ENCODE assay signal across 8 mouse cellular contexts in genomic region chr2:32881054-32881453, GRCm38 (mm10). TPM values are rescaled to one million over a fixed set of nuclear protein-coding genes. Genes with fewer than 3 reads are reported as not detected.
DNase-seq lines count a peak whose midpoint lies in the region; ATAC-seq and TF ChIP-seq lines count a peak whose summit lies in the region.
"Had no signal": no experiment of that assay in that cellular context is flagged by ENCODE, and none has a peak within 500 bp of the region (broad histone marks: within the 10 kb centered on the region; RNA-seq: fewer than 3 reads in every experiment).

No protein-coding gene starts in this region.

- peaks cover 20% of the 10 kb centered on the region for H3K4me1 ChIP-seq in spleen, adult 2 months (ENCODE audit: control insufficient read depth, insufficient read depth, insufficient read length)
- peaks cover 87% of the 10 kb centered on the region for H3K4me1 ChIP-seq in heart, embryonic 12.5 days (replicated peaks)
- peaks cover 80% of the 10 kb centered on the region for H3K4me1 ChIP-seq in limb, embryonic 15.5 days

- no peak for TF ChIP-seq POLR2A in spleen, adult 2 months (IDR thresholded peaks at IDR 0.05; ENCODE audit: low read depth, low read length)

- TF ChIP-seq CTCF in spleen, adult 2 months (IDR thresholded peaks at IDR 0.05; ENCODE audit: extremely low read depth, insufficient read depth, insufficient read length, insufficient replicate concordance) = no peak

- H3K4me3 ChIP-seq in spleen, adult 2 months (ENCODE audit: extremely low read depth, insufficient read depth, insufficient read length) = no peak overlapping the region
- H3K4me3 ChIP-seq in heart, embryonic 12.5 days = no peak overlapping the region
- H3K4me3 ChIP-seq in limb, embryonic 15.5 days = no peak overlapping the region

- peaks cover 4% of the 10 kb centered on the region; the same call in 1 of the 2 replicates for H3K27me3 ChIP-seq in spleen, adult 2 months (ENCODE audit: control insufficient read depth, insufficient read depth, low read length)
- H3K27me3 ChIP-seq in heart, embryonic 12.5 days (replicated peaks) = no peaks in the 10 kb centered on the region
- no peaks in the 10 kb centered on the region for H3K27me3 ChIP-seq in limb, embryonic 15.5 days

- peak overlapping the region; percentile 51; the same call in 1 of the 2 replicates for H3K9ac ChIP-seq in heart, embryonic 12.5 days
- no peak overlapping the region for H3K9ac ChIP-seq in limb, embryonic 15.5 days
- H3K9ac ChIP-seq: liver, embryonic 14.5 days had no signal

- no peaks in the 10 kb centered on the region for H3K36me3 ChIP-seq in spleen, adult 2 months (ENCODE audit: control insufficient read depth, insufficient read depth, low read length)
- 0 out of 2 replicates have a peak, but pooled peaks cover 1% of the 10 kb centered on the region for H3K36me3 ChIP-seq in heart, embryonic 12.5 days
- H3K36me3 ChIP-seq in limb, embryonic 15.5 days = no peaks in the 10 kb centered on the region

- peak overlapping the region; percentile 13; the same call in 1 of the 2 replicates for H3K27ac ChIP-seq in spleen, adult 2 months (ENCODE audit: insufficient read depth, low read length)
- peak overlapping the region; percentile 95 for H3K27ac ChIP-seq in heart, embryonic 12.5 days (ENCODE audit: poor library complexity, severe bottlenecking)
- peak overlapping the region; percentile 80 for H3K27ac ChIP-seq in limb, embryonic 15.5 days
- H3K27ac ChIP-seq: liver, embryonic 14.5 days had no signal

- peak; percentile 26; the same call in 1 of the 2 replicates for ATAC-seq in heart, embryonic 12.5 days (ENCODE audit: insufficient number of reproducible peaks, low FRiP score)
- ATAC-seq in limb, embryonic 15.5 days (ENCODE audit: insufficient number of reproducible peaks, low FRiP score, low TSS enrichment, low read depth) = no peak

- H3K4me2 ChIP-seq in heart, embryonic 12.5 days = peak overlapping the region; percentile 81
- no peak overlapping the region for H3K4me2 ChIP-seq in limb, embryonic 15.5 days

- H3K9me3 ChIP-seq in heart, embryonic 12.5 days (replicated peaks) = no peaks in the 10 kb centered on the region
- no peaks in the 10 kb centered on the region for H3K9me3 ChIP-seq in limb, embryonic 15.5 days

- 71% methylated on average over 6 of the region's 6 CpGs for WGBS in spleen, adult 2 months
- WGBS in heart, embryonic 12.5 days = 47% methylated on average over 6 of the region's 6 CpGs
- WGBS in limb, embryonic 15.5 days = 52% methylated on average over 6 of the region's 6 CpGs

- no peak for DNase-seq in spleen, adult 2 months (ENCODE audit: low read depth in 1 of 2, low spot score in 2 of 2)
- DNase-seq in spleen, postnatal 14 days (ENCODE audit: low spot score in 2 of 2) = no peak
- no peak for DNase-seq in adrenal gland, postnatal 25 days
- DNase-seq in adrenal gland, adult 18-20 months (ENCODE audit: low spot score in 2 of 2) = no peak
- no peak for DNase-seq in yolk sac, embryonic 10.5 days (ENCODE audit: low spot score)

RNA-seq across cellular contexts. Expression of gene Fam129b, which starts 5.1 kb away (rescaled TPM):
- 11.0 and 11.6 TPM in 2 replicates for polyA plus RNA-seq in spleen, adult 2 months (2012; rRNA removed)
- polyA plus RNA-seq in heart, embryonic 12.5 days (2016; fragmentation: Nextera tagmentation; extraction: Ambion mirVana) = 62.0 and 64.4 TPM in 2 replicates
- 138 and 152 TPM in 2 replicates for polyA plus RNA-seq in limb, embryonic 15.5 days (2015; fragmentation: Nextera tagmentation; extraction: Ambion mirVana)
- 14.0 and 15.2 TPM in 2 replicates for total RNA-seq in adrenal gland, postnatal 25 days (2021)
- total RNA-seq in adrenal gland, adult 18-20 months (2021) = 10 to 100 TPM; 19.1 to 32.7 TPM

RNA-seq across cellular contexts. Expression of gene Stxbp1, which starts 34.0 kb away (rescaled TPM):
- 5.5 and 5.6 TPM in 2 replicates for polyA plus RNA-seq in spleen, adult 2 months (2012; rRNA removed)
- 30.8 and 31.1 TPM in 2 replicates for polyA plus RNA-seq in heart, embryonic 12.5 days (2016; fragmentation: Nextera tagmentation; extraction: Ambion mirVana)
- 16.7 and 17.9 TPM in 2 replicates for polyA plus RNA-seq in limb, embryonic 15.5 days (2015; fragmentation: Nextera tagmentation; extraction: Ambion mirVana)
- total RNA-seq in adrenal gland, postnatal 25 days (2021) = 15.6 and 22.2 TPM in 2 replicates
- total RNA-seq in adrenal gland, adult 18-20 months (2021) = 10 to 100 TPM; 22.1 to 36.6 TPM

Comparison
In these comparisons a context has a peak if more than half of its experiments do, and no peak if none do; other contexts are left out.
1. H3K27ac ChIP-seq: peak in every context shown above with its lines; median percentile 95 in heart, embryonic 12.5 days; 80 in limb, embryonic 15.5 days; 13 in spleen, adult 2 months.